Comparison of ENCODE assay signal across 28 mouse cellular contexts in the genomic region with DNA sequence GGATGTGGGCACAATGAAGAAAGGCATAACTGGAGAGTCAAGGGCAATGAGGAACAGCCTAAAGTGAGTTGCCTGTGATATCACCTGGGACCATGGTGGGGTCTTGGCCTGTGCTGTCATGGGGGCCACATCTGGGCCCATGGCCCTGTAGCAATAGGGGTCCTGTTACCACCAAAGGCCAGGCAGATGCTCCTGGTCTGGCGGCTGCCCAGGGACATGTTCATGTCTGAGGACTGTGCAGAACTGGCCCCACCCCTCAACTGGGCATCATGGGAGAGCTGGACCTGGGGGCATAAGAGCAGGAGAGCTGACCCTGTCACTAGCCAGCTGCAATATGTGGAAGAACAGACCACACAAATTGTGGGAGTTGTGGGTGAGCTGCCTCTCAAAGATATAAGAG.
"Had no signal": no experiment of that assay in that cellular context is flagged by ENCODE, and none has a peak within 500 bp of the region (broad histone marks: within the 10 kb centered on the region; RNA-seq: fewer than 3 reads in every experiment).

No protein-coding gene starts in this region.

- H3K27me3 ChIP-seq: embryonic facial prominence, embryonic 12.5 days; embryonic facial prominence, embryonic 13.5 days; embryonic facial prominence, embryonic 15.5 days; forebrain, embryonic 12.5 days; forebrain, embryonic 13.5 days; forebrain, embryonic 15.5 days had no signal

- H3K9me3 ChIP-seq: embryonic facial prominence, embryonic 10.5 days; embryonic facial prominence, embryonic 12.5 days; embryonic facial prominence, embryonic 13.5 days; embryonic facial prominence, embryonic 15.5 days; forebrain, embryonic 10.5 days; forebrain, embryonic 12.5 days; forebrain, embryonic 15.5 days had no signal

- DNase-seq: cerebellum, adult 2 months; cerebellum, adult 8-10 months; cerebellum, adult 9-10 months; cerebellum, adult 9-11 months; cerebellum, postnatal 10 days; cerebellum, postnatal 14 days; cerebellum, postnatal 25 days; cerebellum, postnatal 36 days; embryo, embryonic 11 days; forebrain, postnatal 0 days; gastrocnemius, adult 2 months; gastrocnemius, postnatal 10 days; gastrocnemius, postnatal 14 days; gastrocnemius, postnatal 25 days; gastrocnemius, postnatal 36 days; heart, adult 18-20 months; heart, adult 2 months had no signal

- H3K36me3 ChIP-seq: embryonic facial prominence, embryonic 10.5 days; embryonic facial prominence, embryonic 12.5 days; embryonic facial prominence, embryonic 13.5 days; embryonic facial prominence, embryonic 15.5 days; forebrain, embryonic 10.5 days; forebrain, embryonic 12.5 days; forebrain, embryonic 15.5 days had no signal

- ATAC-seq: forebrain, embryonic 13.5 days; forebrain, embryonic 14.5 days; forebrain, embryonic 15.5 days; forebrain, embryonic 16.5 days; forebrain, postnatal 0 days had no signal

- H3K4me3 ChIP-seq: embryonic facial prominence, embryonic 10.5 days; embryonic facial prominence, embryonic 12.5 days; embryonic facial prominence, embryonic 13.5 days; embryonic facial prominence, embryonic 15.5 days; erythroblast, embryonic 14.5 days; forebrain, embryonic 10.5 days; forebrain, embryonic 12.5 days; forebrain, embryonic 13.5 days; forebrain, embryonic 15.5 days; gastrocnemius, adult 2 months; heart, adult 2 months had no signal

- H3K9ac ChIP-seq: embryonic facial prominence, embryonic 12.5 days; embryonic facial prominence, embryonic 13.5 days; embryonic facial prominence, embryonic 15.5 days; forebrain, embryonic 12.5 days; forebrain, embryonic 13.5 days; forebrain, embryonic 15.5 days; forebrain, postnatal 0 days had no signal

- H3K4me1 ChIP-seq: embryonic facial prominence, embryonic 10.5 days; embryonic facial prominence, embryonic 12.5 days; embryonic facial prominence, embryonic 13.5 days; embryonic facial prominence, embryonic 15.5 days; forebrain, embryonic 10.5 days; forebrain, embryonic 12.5 days; forebrain, embryonic 13.5 days; forebrain, embryonic 15.5 days had no signal

- H3K27ac ChIP-seq: embryonic facial prominence, embryonic 10.5 days; embryonic facial prominence, embryonic 12.5 days; embryonic facial prominence, embryonic 13.5 days; embryonic facial prominence, embryonic 15.5 days; forebrain, embryonic 10.5 days; forebrain, embryonic 12.5 days; forebrain, embryonic 13.5 days; forebrain, embryonic 15.5 days; gastrocnemius, adult 2 months; heart, adult 2 months had no signal

- H3K4me2 ChIP-seq: embryonic facial prominence, embryonic 12.5 days; embryonic facial prominence, embryonic 13.5 days; embryonic facial prominence, embryonic 15.5 days; forebrain, embryonic 12.5 days; forebrain, embryonic 13.5 days; forebrain, embryonic 15.5 days had no signal
